Mouse (Mus musculus) ES-E14 (cell line): ENCODE measurements at regions not wholly inside any gene's neighbourhood (a gene's known extent, or its start where the extent isn't known, plus 50 kb on each side); places are given as distances from the start of the nearest gene placed in this dataset.

Source experiments
- HCFC1 ChIP-seq: IDR thresholded peaks from 2 replicates; pipeline ENCODE4 v1.6.1; 2012; ENCODE audit warnings: low read length, inconsistent platforms, borderline replicate concordance; ENCODE audit not compliant: insufficient read depth
- MAFK ChIP-seq: IDR thresholded peaks from 2 replicates; pipeline ENCODE4 v1.6.1; 2014; ENCODE audit warnings: mild to moderate bottlenecking, low read depth, low read length, inconsistent platforms; ENCODE audit not compliant: insufficient read depth

DNA sequence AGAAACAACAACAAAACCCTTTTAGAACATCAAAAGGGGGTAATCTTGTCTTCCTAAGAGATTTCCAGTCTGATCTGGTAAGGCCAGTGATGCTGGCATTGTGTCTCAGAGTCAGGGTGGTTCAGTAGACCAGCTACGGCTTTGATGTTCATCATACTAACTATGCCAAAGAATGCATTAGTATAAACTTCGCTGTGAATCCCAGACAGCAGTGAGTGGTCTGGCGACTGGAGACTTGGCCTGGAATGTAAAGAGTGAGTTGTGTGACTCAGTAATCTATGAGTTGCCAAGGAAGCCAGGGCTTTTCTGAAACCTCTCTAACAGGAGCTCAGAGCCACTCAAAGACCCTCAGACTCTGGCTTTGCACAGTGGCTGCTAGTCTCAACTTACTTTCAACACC lies 288.1 kb upstream of the Foxq1 start:
- TF ChIP-seq HCFC1 (no peak), MAFK (no peak)
